Mouse (Mus musculus) kidney, adult 9 months (tissue): ENCODE data around the gene Prss50.

Experiments
- DNase-seq: peaks from one replicate; pipeline ENCODE4 v3.0.0; 2022

The Prss50 gene

DNA sequence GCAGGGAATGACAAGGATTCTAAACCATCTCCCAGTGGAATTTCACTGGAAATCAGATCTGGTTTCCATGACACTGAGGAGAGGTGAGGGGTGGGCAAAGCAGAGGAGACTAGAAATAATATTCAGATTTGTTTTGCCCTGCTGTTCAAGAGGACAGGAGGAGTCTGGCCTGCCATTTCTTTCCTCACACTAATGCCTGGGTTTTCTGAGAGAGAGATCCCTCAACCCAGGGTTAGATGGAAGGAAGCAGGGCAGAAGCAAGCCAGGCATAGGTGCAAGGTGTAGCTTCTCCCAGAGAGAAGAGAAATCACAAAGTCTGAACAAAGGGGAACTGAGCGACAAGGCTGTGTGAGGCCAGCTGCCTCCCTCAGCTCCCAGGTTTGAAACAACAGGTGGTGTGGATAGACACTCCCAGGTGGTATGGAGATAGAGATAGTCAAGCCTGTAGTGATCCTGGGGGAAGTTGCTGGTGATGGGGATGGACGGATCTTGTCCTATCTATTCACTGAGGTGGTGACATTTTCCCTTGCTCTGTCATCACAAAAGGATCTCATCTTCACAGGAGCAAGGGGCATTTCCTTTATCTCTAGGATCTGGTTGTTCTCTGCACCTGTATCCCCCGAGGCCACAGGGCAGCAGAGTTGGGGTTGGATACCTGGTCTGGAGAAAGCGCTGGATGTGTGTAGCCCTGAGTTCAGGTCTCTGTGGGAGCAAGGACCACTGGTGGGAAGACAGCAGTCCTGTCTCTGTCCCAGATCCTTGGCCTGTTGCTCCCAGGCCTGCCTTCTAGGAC lies 50.3 kb downstream of the Prss50 start:
- no peak for DNase-seq

- no peak for DNase-seq
Measured at GRCm38 (mm10) chr9:110908631-110909016, 50.9 kb downstream of the Prss50 start.

GRCm38 (mm10) chr9:110909371-110909967 lies 51.7 kb downstream of the Prss50 start:
- no peak for DNase-seq
